Mouse (Mus musculus): ENCODE results near the gene Bfsp1. TPM values are rescaled to one million over a fixed set of nuclear protein-coding genes. Genes with fewer than 3 reads are reported as not detected.
A peak's percentile ranks its signal among the peaks of the same experiment; 100 is the strongest.

Bfsp1 gene
- polyA plus RNA-seq, 1 experiment from 2014 or later = 1.6 TPM

DNA sequence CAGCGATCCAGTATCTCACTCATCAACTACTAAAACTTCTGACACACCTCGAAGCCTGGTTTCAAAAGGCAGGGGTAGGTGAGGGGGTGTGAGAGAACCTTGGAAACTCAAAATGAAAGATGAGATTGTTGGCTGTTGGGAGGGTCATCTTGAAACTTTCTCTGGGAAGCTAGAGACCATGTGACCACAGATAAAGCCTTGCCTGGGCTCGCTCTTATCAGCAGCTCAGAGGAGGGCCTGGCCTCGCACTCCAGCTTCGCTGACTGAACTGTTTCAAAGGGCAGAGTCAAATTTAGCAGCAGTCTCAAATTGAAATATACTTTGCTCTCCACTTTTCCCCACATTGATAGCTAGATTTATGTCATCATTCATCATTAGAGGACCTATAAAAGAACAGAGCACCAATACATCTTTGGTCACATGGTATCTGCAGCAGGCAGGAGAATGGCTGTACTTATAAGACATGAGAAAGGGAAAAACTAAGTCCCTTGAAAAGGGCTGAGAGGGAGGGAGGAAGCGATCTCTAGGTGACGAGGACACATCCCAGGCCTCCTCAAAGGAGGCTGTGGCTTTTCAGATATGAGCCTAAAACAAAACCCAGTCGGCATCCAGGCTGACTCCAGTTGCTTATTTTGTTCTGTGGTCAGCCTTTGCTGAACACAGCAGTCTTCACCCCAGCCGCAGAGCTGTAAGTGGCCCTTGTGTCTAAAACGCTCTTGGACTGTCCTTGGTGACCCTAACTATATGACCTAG is 8.1 kb upstream of the Bfsp1 start:
- no peak overlapping the region for H3K4me2 ChIP-seq (replicated peaks; ENCODE audit: low read depth)
- no peak overlapping the region for H3K9ac ChIP-seq (ENCODE audit: low read length)
- no peak overlapping the region for H3K27ac ChIP-seq (replicated peaks)

DNA sequence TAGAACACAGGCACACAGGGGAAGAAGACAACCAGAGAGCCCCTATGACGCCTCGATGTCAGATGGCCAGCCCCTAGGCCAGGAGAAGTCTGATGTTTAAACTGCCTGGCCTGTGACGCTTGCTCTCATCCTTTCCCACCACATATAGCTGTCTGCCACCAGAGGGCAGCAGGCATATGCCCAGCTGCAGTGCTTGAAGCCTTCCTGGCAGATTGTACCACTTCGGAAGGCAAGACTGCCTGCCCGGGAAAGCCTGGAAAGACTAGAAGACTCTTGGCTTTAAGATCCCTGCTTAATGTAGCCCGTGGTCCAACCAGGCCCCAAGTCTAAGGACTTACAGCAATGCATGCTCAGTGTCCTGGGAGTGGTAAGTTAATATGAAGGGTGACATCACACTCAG is 4.4 kb upstream of the Bfsp1 start:
- no peaks in the 10 kb centered on the region for H3K9me3 ChIP-seq (ENCODE audit: control insufficient read depth, low read length)
- DNase-seq (ENCODE audit: low spot score) (peak; percentile 82), ATAC-seq (ENCODE audit: low FRiP score, low TSS enrichment) (peak; percentile 71)
- H3K4me1 ChIP-seq (replicated peaks; ENCODE audit: control insufficient read depth, insufficient read depth) = no peaks in the 10 kb centered on the region
- H3K36me3 ChIP-seq (ENCODE audit: control insufficient read depth, insufficient read depth, low read length) = no peaks in the 10 kb centered on the region
- no peak overlapping the region for H3K9ac ChIP-seq (ENCODE audit: low read length)
- H3K4me3 ChIP-seq (ENCODE audit: low read depth, low read length) = no peak overlapping the region; the same call in 1 of the 2 replicates
- H3K4me2 ChIP-seq (replicated peaks; ENCODE audit: low read depth) = peak overlapping the region; percentile 40
- TF ChIP-seq CTCF (IDR thresholded peaks at IDR 0.05; ENCODE audit: low read depth) = peak; percentile 99
- TF ChIP-seq EP300 (optimal IDR thresholded peaks at IDR 0.05) = no peak
- 5% methylated on average over 6 of the region's 6 CpGs for WGBS
- no peak overlapping the region for H3K27ac ChIP-seq (replicated peaks)
- H3K27me3 ChIP-seq (ENCODE audit: control insufficient read depth, insufficient read depth, low read length) = no peaks in the 10 kb centered on the region

More for the DNA sequence above, 8.1 kb upstream of the Bfsp1 start:
- TF ChIP-seq CTCF (IDR thresholded peaks at IDR 0.05; ENCODE audit: low read depth) = no peak
- TF ChIP-seq EP300 (optimal IDR thresholded peaks at IDR 0.05) = no peak
- H3K4me1 ChIP-seq (replicated peaks; ENCODE audit: control insufficient read depth, insufficient read depth) = no peaks in the 10 kb centered on the region
- H3K4me3 ChIP-seq (ENCODE audit: low read depth, low read length) = no peak overlapping the region
- H3K27me3 ChIP-seq (ENCODE audit: control insufficient read depth, insufficient read depth, low read length) = no peaks in the 10 kb centered on the region
- DNase-seq (ENCODE audit: low spot score) (peak; percentile 48), ATAC-seq (ENCODE audit: low FRiP score, low TSS enrichment) (peak; percentile 69)
- H3K9me3 ChIP-seq (ENCODE audit: control insufficient read depth, low read length) = no peaks in the 10 kb centered on the region
- H3K36me3 ChIP-seq (ENCODE audit: control insufficient read depth, insufficient read depth, low read length) = no peaks in the 10 kb centered on the region
- 43% methylated on average over 10 of the region's 10 CpGs for WGBS

DNA sequence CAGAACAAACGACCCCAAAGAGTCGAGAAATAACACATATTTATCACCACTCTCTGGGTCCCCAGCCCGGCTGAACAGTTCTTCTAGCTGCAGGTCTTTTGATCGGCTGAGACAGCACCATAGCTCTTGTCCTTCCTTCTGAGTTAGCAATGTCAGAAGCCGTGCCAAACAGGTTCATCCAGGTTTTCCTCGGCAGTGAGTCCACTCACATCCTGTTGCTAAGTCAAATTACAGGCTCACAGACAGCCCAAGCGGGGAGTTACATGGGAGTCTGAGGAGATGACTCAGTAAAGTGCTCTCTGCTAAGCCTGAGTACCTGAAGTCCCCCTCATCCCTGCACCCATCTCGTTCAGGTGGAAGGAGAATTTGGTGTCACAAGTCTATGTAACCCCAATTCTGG is 1.6 kb upstream of the Bfsp1 start:
- Histone ChIP-seq H3K27ac (replicated peaks) (no peak overlapping the region), H3K4me1 (replicated peaks; ENCODE audit: control insufficient read depth, insufficient read depth) (no peaks in the 10 kb centered on the region), H3K9me3 (ENCODE audit: control insufficient read depth, low read length) (no peaks in the 10 kb centered on the region), H3K36me3 (ENCODE audit: control insufficient read depth, insufficient read depth, low read length) (no peaks in the 10 kb centered on the region), H3K4me3 (ENCODE audit: low read depth, low read length) (no peak overlapping the region), H3K9ac (ENCODE audit: low read length) (no peak overlapping the region), H3K4me2 (replicated peaks; ENCODE audit: low read depth) (no peak overlapping the region), H3K27me3 (ENCODE audit: control insufficient read depth, insufficient read depth, low read length) (no peaks in the 10 kb centered on the region)
- WGBS = 36% methylated on average over 8 of the region's 8 CpGs
- peak; percentile 32 for DNase-seq (ENCODE audit: low spot score)
- no peak for ATAC-seq (ENCODE audit: low FRiP score, low TSS enrichment)
- TF ChIP-seq CTCF (IDR thresholded peaks at IDR 0.05; ENCODE audit: low read depth) (no peak), EP300 (optimal IDR thresholded peaks at IDR 0.05) (no peak)

DNA sequence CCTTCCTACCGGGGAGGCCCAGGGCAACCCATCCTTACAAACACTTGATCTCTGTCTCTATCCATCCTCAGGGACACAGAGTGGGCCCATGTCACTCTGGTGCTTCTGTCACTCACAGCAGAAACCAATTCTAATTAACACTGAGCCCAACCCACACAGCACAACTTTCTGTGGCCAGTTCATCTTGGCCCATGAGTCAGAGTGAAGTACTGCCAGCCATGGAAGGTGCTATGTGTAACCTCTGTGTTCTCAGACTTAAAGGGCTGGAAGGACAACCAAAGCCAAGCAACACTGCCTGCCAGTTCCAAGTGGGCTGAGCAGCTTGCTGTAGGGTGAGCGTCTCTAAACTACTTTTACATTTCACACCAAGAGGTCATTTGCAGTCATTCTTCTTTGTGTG is 3.8 kb downstream of the Bfsp1 start:
- TF ChIP-seq CTCF (IDR thresholded peaks at IDR 0.05; ENCODE audit: low read depth) (no peak), EP300 (optimal IDR thresholded peaks at IDR 0.05) (no peak)
- no peaks in the 10 kb centered on the region for H3K36me3 ChIP-seq (ENCODE audit: control insufficient read depth, insufficient read depth, low read length)
- H3K4me1 ChIP-seq (replicated peaks; ENCODE audit: control insufficient read depth, insufficient read depth) = no peaks in the 10 kb centered on the region
- H3K4me2 ChIP-seq (replicated peaks; ENCODE audit: low read depth) = no peak overlapping the region
- no peak overlapping the region for H3K9ac ChIP-seq (ENCODE audit: low read length)
- 87% methylated on average over 2 of the region's 2 CpGs for WGBS
- no peak overlapping the region for H3K27ac ChIP-seq (replicated peaks)
- ATAC-seq (ENCODE audit: low FRiP score, low TSS enrichment) = no peak
- H3K9me3 ChIP-seq (ENCODE audit: control insufficient read depth, low read length) = no peaks in the 10 kb centered on the region
- H3K4me3 ChIP-seq (ENCODE audit: low read depth, low read length) = no peak overlapping the region
- DNase-seq (ENCODE audit: low spot score) = no peak
- no peaks in the 10 kb centered on the region for H3K27me3 ChIP-seq (ENCODE audit: control insufficient read depth, insufficient read depth, low read length)

DNA sequence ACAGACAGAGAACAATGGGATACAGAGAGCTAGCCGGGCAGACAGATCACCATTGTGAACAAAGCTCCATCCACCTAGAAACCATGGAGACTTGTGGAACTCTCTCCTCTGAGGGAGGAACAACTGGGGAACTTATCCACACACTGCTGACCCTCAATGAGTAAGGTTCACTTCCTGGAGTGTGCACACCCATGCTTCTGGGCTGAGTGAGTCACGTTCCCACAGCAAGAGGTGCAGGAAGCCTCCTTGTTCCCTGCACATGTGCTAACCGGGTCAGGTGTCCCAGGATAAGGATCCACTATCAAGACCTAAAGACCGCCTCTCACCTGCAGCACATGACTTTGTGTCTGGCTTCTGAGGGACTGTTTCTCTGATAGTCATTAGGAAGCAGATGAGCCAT is 9.5 kb downstream of the Bfsp1 start:
- Histone ChIP-seq H3K4me2 (replicated peaks; ENCODE audit: low read depth) (no peak overlapping the region), H3K9ac (ENCODE audit: low read length) (no peak overlapping the region), H3K9me3 (ENCODE audit: control insufficient read depth, low read length) (no peaks in the 10 kb centered on the region), H3K27ac (replicated peaks) (no peak overlapping the region), H3K4me3 (ENCODE audit: low read depth, low read length) (no peak overlapping the region), H3K27me3 (ENCODE audit: control insufficient read depth, insufficient read depth, low read length) (no peaks in the 10 kb centered on the region), H3K36me3 (ENCODE audit: control insufficient read depth, insufficient read depth, low read length) (no peaks in the 10 kb centered on the region), H3K4me1 (replicated peaks; ENCODE audit: control insufficient read depth, insufficient read depth) (peaks cover 5% of the 10 kb centered on the region; the same call in 1 of the 2 replicates)
- TF ChIP-seq CTCF (IDR thresholded peaks at IDR 0.05; ENCODE audit: low read depth) (no peak), EP300 (optimal IDR thresholded peaks at IDR 0.05) (no peak)
- ATAC-seq (ENCODE audit: low FRiP score, low TSS enrichment) (peak; percentile 95), DNase-seq (ENCODE audit: low spot score) (peak; percentile 69)
- 58% methylated on average over 4 of the region's 4 CpGs for WGBS

All from stomach, postnatal 0 days (tissue).